Mouse (Mus musculus): Measurements from ENCODE around the gene Nadk2.
A peak's percentile ranks its signal among the peaks of the same experiment; 100 is the strongest.

Gene Nadk2

GRCm38 (mm10) chr15:9088683-9089072, 17.6 kb downstream of the Nadk2 start:
- DNase-seq, result no peak

GRCm38 (mm10) chr15:9089136-9089720, 18.2 kb downstream of the Nadk2 start:
- DNase-seq, result no peak

DNA sequence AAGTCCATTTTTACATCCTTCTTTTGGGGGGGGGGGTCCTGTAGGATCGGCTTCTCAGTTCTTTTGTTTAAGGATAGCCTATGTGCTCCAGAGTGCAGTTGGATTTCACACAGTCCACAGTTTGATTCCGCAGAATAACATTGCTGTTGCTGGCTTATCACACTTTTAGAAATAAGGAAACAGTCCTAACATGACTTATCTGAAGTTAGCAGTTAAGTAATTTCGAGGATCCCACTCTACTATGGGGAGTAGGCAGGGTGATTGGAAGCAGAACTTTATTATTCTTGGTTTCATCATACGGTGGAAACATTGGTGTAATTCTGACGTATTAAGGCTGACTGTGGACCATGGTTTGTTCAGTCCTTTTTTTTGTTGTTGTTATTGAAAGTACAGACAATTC, 19.6 kb downstream of the Nadk2 start:
- DNase-seq, result no peak

DNA sequence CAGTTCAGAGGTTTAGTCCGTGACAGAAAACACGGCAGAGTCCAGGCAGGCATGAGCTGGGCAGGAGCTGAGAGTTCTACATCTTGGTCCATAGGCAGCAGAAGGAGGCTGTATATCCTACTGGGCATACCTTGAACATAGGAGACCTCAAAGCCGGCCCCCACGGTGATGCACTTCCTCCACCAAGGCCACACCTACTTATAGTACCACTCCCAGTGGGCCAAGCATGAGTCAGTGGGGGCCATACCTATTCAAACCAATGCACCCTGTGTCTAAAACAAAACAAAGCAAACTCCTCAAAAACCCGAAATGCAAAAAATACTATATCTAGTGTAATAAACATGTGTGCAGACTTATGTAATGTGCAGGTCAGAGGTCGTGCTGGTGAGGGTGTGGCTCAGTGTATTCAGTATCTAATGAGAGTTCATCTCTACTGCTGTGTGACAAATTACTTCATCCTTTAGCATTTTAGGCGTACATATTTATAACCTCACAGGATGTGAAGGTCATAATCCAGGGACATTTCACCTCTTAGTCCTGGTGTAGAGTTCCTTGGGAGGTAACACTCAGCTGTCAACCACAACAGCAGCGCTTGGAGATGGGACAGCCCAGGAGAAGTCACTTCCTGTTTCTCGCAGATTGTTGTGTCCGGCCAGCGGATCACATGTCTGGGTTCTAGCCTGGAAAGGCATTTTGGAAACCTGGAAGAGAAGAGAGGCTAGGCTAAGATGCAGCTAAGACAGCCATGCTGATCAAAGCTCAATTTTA, 22.7 kb downstream of the Nadk2 start:
- DNase-seq, result no peak

DNA sequence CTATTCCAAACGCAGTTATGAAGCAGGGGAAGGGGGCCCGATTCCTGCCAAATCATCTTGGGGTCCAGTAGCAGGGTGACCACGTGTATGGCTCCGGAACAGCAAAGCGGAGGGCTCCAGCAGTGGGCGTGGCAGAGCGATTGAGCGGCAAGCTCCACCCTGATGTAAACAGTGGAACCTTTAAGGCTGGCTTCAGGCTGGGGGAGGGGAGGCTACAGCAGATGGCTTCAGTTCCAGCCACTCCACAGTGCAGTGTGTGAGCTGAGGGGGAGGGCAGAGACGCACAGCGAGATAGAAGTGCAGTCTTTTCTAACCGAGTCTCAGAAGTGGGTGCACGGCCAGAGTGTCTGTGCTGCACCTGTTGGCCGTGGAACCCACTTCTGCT, 23.3 kb downstream of the Nadk2 start:
- DNase-seq, result peak; percentile 21 to 47

DNA sequence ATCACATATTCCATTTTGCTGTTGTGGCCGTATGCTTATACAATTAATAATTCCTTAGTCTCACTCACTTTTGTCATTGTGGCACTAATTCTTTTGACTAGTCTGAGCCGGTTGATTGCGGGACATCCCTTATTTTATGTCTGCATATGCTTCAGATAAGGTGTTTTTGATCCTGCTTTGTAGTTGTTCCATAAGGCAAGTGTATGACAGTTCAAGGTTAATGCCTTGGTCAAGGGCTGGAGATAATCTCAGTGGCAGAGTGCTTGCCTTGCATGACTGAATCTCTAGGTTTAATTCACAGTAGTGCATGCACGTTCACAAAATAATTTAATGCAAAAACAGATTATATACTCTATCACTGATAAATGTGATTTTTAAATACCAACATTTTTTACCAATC, 25.8 kb downstream of the Nadk2 start:
- DNase-seq, result no peak

DNA sequence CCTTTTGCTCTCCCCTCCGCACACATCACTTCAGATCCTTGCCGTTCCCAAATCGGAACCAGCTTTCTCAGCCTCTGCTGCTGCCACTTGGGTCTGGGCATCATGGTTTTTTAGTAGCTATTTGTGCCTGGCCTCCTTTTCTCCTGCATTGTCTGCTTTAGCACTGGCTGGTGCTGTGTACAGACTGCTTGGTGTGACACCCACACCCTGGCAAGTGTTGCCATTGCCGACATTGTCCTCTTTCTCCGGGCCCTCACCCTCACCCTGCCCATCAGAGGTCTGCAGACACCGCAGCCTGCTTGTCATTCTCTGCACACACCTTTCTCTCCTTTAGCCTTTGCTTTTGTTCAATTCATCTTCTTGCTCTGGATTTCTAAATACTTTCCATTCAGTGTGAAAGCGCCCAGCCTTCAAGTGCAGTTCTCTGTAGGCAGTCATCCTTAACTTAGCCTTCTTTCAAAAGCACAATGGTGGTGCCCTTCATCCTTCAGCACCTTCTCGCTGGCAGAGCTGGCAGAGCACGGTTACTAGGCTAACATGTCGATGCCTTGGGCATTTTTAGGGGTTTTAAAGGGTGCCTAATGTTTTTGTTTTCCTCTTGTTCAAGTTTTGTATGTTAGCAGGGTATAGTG, 29.5 kb downstream of the Nadk2 start:
- no peak for DNase-seq

GRCm38 (mm10) chr15:9106303-9107074, 35.4 kb downstream of the Nadk2 start:
- DNase-seq, result no peak

- DNase-seq, result no peak
Observed at GRCm38 (mm10) chr15:9110526-9111347, 39.7 kb downstream of the Nadk2 start.

DNA sequence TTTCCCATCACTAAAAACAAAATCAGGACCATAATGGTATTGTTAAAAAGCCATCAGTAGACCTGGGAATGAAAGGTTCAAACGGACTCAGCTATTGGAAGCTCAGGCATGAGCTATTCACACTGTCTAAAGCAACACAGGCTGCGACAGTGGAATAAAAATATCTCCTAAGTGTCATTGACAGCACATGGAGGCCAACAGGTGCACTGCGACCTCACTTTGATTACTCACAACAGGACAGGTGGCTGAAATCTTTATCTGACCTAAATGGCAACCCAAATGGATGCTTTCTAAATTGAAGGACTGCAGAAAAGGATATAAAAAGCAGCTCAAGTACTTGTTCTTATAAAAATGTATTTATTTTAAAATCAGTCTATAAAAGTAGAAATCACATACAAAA, 40.6 kb downstream of the Nadk2 start:
- no peak for DNase-seq

- no peak for DNase-seq
Observed at GRCm38 (mm10) chr15:9113556-9113955, 42.5 kb downstream of the Nadk2 start.

GRCm38 (mm10) chr15:9114131-9114530, 43.1 kb downstream of the Nadk2 start:
- no peak for DNase-seq

GRCm38 (mm10) chr15:9114599-9114998, 43.5 kb downstream of the Nadk2 start:
- DNase-seq, result no peak

- DNase-seq, result no peak
Observed at GRCm38 (mm10) chr15:9118852-9119251, 47.8 kb downstream of the Nadk2 start.

- DNase-seq, result peak; percentile 41 to 46
Observed at GRCm38 (mm10) chr15:9120081-9120480, 49.0 kb downstream of the Nadk2 start.

DNA sequence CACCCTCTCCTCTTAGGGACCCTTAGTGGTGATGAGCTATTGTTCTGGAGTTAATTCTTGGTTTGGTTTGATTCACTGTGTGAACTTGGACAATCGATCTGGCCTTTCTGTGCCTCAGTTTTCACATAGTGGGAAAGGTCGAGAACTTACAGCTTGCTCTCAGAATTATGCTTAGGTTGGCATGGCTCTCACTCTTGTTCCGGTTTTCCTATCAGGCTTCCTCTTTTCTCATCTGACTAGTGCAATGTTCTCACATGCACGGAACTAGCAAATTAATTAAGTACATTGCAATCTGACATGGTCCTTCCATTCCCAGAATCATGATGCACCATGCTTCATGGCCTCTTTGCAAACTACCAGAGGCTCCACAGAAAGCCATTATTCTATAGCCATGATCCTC, 51.9 kb downstream of the Nadk2 start:
- DNase-seq, result no peak

DNA sequence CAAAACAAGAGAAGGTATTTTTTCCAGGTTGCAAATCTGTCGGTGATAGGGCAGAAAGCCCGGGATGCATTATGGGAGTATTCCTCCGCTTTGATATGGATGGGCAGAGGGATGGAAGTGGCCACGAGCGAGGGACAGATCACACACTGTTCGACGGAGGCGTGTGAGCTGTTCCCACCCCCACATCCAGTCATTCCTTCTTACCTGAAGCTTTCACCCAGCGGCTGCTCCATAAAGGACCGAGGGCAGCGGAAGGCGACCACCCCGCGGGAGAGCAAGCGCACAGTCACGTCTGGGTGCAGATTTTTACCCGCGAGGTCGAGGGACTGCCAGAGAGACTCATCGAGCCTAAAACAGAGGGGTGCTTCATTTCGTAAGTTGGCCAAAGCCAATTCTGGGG, 53.8 kb downstream of the Nadk2 start:
- DNase-seq, result no peak

GRCm38 (mm10) chr15:9127051-9127791, 56.2 kb downstream of the Nadk2 start:
- DNase-seq, result no peak

GRCm38 (mm10) chr15:9130772-9131498, 59.9 kb downstream of the Nadk2 start:
- DNase-seq, result no peak

- DNase-seq, result no peak
Observed at GRCm38 (mm10) chr15:9131499-9131888, 60.4 kb downstream of the Nadk2 start.
